Mouse (Mus musculus) midbrain, embryonic 10.5 days (tissue): Measurements from ENCODE around the gene Hoxd11. TPM values are rescaled to one million over a fixed set of nuclear protein-coding genes. Genes with fewer than 3 reads are reported as not detected.
A peak's percentile ranks its signal among the peaks of the same experiment; 100 is the strongest.

Experiments
- DNase-seq: peaks from one replicate; pipeline ENCODE4 v3.0.0-alpha.2; 2017; ENCODE audit warnings: low spot score
- H3K27ac ChIP-seq: fragments of 300-500 bp; sonication (generic); replicated peaks from 2 replicates; pipeline ENCODE4 v1.5.1; 2016; ENCODE audit warnings: mild to moderate bottlenecking
- H3K27me3 ChIP-seq: fragments of 300-500 bp; sonication (generic); 2 replicates; pipeline ENCODE4 v1.6.1; 2016; ENCODE audit warnings: low read depth, mild to moderate bottlenecking; ENCODE audit not compliant: poor library complexity, severe bottlenecking
- H3K36me3 ChIP-seq: fragments of 300-500 bp; sonication (generic); 2 replicates; pipeline ENCODE4 v1.6.1; 2016; ENCODE audit warnings: mild to moderate bottlenecking, moderate library complexity
- H3K4me1 ChIP-seq: fragments of 300-500 bp; sonication (generic); 2 replicates; pipeline ENCODE4 v1.6.1; 2016
- H3K4me3 ChIP-seq: fragments of 300-500 bp; sonication (generic); 2 replicates; pipeline ENCODE4 v1.5.1; 2016; ENCODE audit warnings: mild to moderate bottlenecking, moderate library complexity
- H3K9me3 ChIP-seq: fragments of 300-500 bp; sonication (generic); replicated peaks from 2 replicates; pipeline ENCODE4 v1.6.1; 2016; ENCODE audit warnings: mild to moderate bottlenecking
- WGBS: fragments of 180-500 bp; shearing (Covaris S2); methylation state at CpG from one replicate; pipeline ENCODE4 v1.1.7; 2016; 5-methylcytosine and 5-hydroxymethylcytosine counted together
- polyA plus RNA-seq: library from polyadenylated mRNA; unstranded; fragments of >200 nt; fragmentation: Nextera tagmentation; extraction: Ambion mirVana; gene quantifications from 2 replicates; pipeline ENCODE4 v1.2.1, GENCODE M21; 2016

Hoxd11 gene
- not detected in 2 replicates for polyA plus RNA-seq

DNA sequence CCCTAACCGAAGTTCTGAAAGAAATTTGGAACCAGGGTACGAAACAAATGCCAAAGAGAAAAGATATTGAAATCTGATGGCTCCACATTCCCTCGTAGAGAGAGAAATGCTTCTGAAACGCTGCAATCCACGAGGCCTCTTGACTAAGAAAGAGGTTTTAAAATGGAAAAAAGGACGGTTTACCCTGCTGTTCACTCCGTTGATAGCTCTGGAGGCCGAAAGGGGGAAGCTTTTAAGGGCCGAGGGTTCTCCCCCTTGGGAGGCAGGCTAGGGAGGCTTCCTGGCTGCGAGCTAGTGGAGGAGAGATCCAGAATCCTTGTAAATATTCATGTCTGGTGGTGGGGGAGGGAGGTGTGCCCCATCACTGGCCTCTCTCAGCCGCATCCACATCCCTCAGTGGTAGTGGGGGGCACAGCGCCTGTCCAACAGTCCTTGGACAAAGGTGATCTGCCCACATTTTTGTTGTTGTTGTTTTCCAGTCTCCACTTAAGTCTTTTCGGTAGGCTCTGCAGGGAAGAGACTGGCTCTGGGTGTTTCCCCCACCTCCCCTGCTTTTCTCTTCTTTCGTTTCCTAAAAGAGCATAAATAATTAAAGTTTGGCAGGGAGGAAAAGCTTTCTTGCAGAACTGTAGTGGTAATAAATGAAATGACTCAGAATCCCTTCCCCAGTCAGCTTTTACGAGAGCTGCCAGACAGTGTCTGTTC lies at the start of gene Hoxd11:
Gene Hoxd11 (plus strand): TSS at position 667 of the 705 bp plus-strand sequence.
- Histone ChIP-seq H3K4me1 (peaks cover 15% of the 10 kb centered on the region), H3K9me3 (no peaks in the 10 kb centered on the region), H3K4me3 (no peak within 1 kb of the TSS), H3K36me3 (no peaks in the 10 kb centered on the region), H3K27ac (no peak within 1 kb of the TSS), H3K27me3 (peaks cover 100% of the 10 kb centered on the region)
- WGBS = 2% methylated on average over 15 of the region's 15 CpGs
- peak; percentile 50 for DNase-seq

GRCm38 (mm10) chr2:74635412-74635811 lies 43.9 kb upstream of the Hoxd11 start:
- no peaks in the 10 kb centered on the region for H3K4me1 ChIP-seq
- H3K9me3 ChIP-seq = no peaks in the 10 kb centered on the region
- H3K4me3 ChIP-seq = no peak overlapping the region
- no peak for DNase-seq
- H3K36me3 ChIP-seq = no peaks in the 10 kb centered on the region
- H3K27ac ChIP-seq = no peak overlapping the region
- WGBS = 67% methylated on average over 4 of the region's 4 CpGs
- no peaks in the 10 kb centered on the region for H3K27me3 ChIP-seq

GRCm38 (mm10) chr2:74642431-74642830 lies 36.9 kb upstream of the Hoxd11 start:
- H3K27me3 ChIP-seq = peaks cover 54% of the 10 kb centered on the region
- 77% methylated on average over 5 of the region's 5 CpGs for WGBS
- no peaks in the 10 kb centered on the region for H3K4me1 ChIP-seq
- no peaks in the 10 kb centered on the region for H3K36me3 ChIP-seq
- no peak overlapping the region for H3K4me3 ChIP-seq
- no peak for DNase-seq
- no peak overlapping the region for H3K27ac ChIP-seq
- no peaks in the 10 kb centered on the region for H3K9me3 ChIP-seq

DNA sequence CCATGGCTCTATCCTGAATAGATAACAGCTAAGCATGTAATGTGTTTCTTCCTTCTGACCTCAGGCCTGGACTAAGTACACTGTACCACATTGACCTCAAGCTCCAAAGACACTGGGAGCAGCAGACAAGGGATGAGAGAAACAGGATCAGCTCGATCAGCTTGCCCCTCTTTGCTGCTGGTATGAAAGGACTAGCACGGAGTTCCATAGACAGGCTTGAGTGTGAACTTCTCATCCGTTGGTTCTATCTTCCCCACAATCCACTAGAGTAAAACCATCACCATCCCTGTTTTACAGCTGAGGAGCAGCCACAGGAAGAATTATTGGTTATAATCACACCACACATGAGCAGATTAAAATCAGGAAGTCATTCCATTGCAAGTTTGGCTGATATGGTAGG lies 33.7 kb upstream of the Hoxd11 start:
- WGBS = 89% methylated on average over 3 of the region's 3 CpGs

DNA sequence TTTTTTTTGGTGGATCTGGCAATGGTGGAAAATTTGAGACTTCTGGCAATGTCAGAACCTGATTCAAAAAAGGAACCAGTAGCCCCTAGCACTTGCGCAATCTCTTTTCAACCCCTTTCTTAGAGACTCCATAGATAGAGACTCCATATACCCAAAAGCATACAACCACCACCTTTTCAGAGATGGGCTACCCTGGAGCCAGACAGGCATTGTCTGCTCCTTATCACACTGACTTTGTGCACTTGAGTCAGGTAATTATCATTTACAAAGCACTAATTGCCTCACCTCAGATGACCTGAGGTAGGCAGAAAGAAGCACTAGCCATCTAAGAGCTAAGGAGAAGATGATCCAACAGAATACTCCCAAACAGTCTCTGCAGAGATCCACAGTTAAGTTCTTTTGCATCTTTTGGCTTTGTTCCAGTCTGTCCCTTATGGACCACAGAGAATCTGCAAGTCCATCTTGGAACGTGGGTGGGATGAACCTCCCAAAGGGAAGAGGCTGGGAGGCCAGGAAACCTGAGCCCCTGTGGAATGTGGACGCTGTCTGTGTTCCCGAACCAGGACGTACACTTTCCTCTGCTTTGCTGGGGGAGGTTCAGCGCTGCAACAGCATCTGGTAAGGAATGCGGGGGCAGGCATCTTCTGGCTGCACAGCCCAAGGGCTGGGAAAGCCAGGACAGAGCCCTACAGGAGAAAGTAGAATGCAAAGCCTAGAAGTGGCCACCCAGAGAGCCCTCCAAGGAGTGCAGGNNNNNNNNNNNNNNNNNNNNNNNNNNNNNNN lies 32.1 kb upstream of the Hoxd11 start:
- WGBS = 15% methylated on average over 7 of the region's 7 CpGs

More for the DNA sequence above, 33.7 kb upstream of the Hoxd11 start:
- Histone ChIP-seq H3K9me3 (no peaks in the 10 kb centered on the region), H3K27ac (no peak overlapping the region), H3K27me3 (peaks cover 86% of the 10 kb centered on the region), H3K36me3 (no peaks in the 10 kb centered on the region), H3K4me3 (no peak overlapping the region), H3K4me1 (no peaks in the 10 kb centered on the region)
- DNase-seq = no peak

DNA sequence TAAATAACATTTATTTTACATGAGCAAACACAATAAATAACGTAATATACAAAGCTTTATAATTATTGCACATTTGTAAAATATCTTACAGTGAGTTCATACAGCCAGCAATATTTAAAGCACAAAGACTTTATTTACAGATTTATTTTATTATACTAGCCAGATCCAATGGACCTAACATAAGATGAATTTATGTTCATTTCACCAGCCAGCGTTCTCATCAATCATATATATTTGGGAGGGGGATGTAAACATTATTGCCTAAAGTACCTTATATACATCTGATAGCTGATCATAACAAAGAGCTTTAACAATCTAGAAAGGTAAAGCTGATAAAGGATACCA lies 26.4 kb upstream of the Hoxd11 start:
- 44% methylated on average over 2 of the region's 2 CpGs for WGBS
- no peak overlapping the region for H3K4me3 ChIP-seq
- DNase-seq = no peak
- no peaks in the 10 kb centered on the region for H3K9me3 ChIP-seq
- H3K27me3 ChIP-seq = peaks cover 100% of the 10 kb centered on the region
- H3K27ac ChIP-seq = no peak overlapping the region
- no peaks in the 10 kb centered on the region for H3K36me3 ChIP-seq
- H3K4me1 ChIP-seq = peaks cover 15% of the 10 kb centered on the region

More for the DNA sequence above, 32.1 kb upstream of the Hoxd11 start:
- no peaks in the 10 kb centered on the region for H3K9me3 ChIP-seq
- H3K4me3 ChIP-seq = no peak overlapping the region
- H3K27me3 ChIP-seq = peaks cover 100% of the 10 kb centered on the region
- no peaks in the 10 kb centered on the region for H3K36me3 ChIP-seq
- no peaks in the 10 kb centered on the region for H3K4me1 ChIP-seq
- no peak for DNase-seq
- H3K27ac ChIP-seq = no peak overlapping the region

- Histone ChIP-seq H3K27me3 (peaks cover 100% of the 10 kb centered on the region), H3K4me1 (peaks cover 18% of the 10 kb centered on the region), H3K9me3 (no peaks in the 10 kb centered on the region), H3K27ac (no peak overlapping the region), H3K36me3 (no peaks in the 10 kb centered on the region), H3K4me3 (no peak overlapping the region)
- no peak for DNase-seq
- WGBS = 12% methylated on average over 17 of the region's 17 CpGs
Observed at GRCm38 (mm10) chr2:74653781-74654535, 25.4 kb upstream of the Hoxd11 start.

- Histone ChIP-seq H3K9me3 (no peaks in the 10 kb centered on the region), H3K4me1 (peaks cover 20% of the 10 kb centered on the region), H3K27ac (no peak overlapping the region), H3K4me3 (peak overlapping the region; percentile 44; the same call in 1 of the 2 replicates), H3K27me3 (peaks cover 100% of the 10 kb centered on the region), H3K36me3 (no peaks in the 10 kb centered on the region)
- no peak for DNase-seq
- 6% methylated on average over 20 of the region's 20 CpGs for WGBS
Observed at GRCm38 (mm10) chr2:74654743-74655419, 24.5 kb upstream of the Hoxd11 start.

GRCm38 (mm10) chr2:74655420-74655781 lies 24.0 kb upstream of the Hoxd11 start:
- peaks cover 20% of the 10 kb centered on the region for H3K4me1 ChIP-seq
- no peaks in the 10 kb centered on the region for H3K36me3 ChIP-seq
- H3K27ac ChIP-seq = no peak overlapping the region
- peaks cover 100% of the 10 kb centered on the region for H3K27me3 ChIP-seq
- no peaks in the 10 kb centered on the region for H3K9me3 ChIP-seq
- WGBS = 0% methylated on average over 20 of the region's 47 CpGs
- DNase-seq = peak; percentile 60
- H3K4me3 ChIP-seq = peak overlapping the region; percentile 44

GRCm38 (mm10) chr2:74655821-74656631 lies 23.3 kb upstream of the Hoxd11 start:
- Histone ChIP-seq H3K36me3 (no peaks in the 10 kb centered on the region), H3K4me3 (peak overlapping the region; percentile 44), H3K4me1 (peaks cover 23% of the 10 kb centered on the region), H3K27ac (no peak overlapping the region), H3K27me3 (peaks cover 100% of the 10 kb centered on the region), H3K9me3 (no peaks in the 10 kb centered on the region)
- 2% methylated on average over 68 of the region's 69 CpGs for WGBS
- DNase-seq = peak; percentile 66

GRCm38 (mm10) chr2:74656632-74657021 lies 22.7 kb upstream of the Hoxd11 start:
- Histone ChIP-seq H3K9me3 (no peaks in the 10 kb centered on the region), H3K4me3 (no peak overlapping the region), H3K27me3 (peaks cover 100% of the 10 kb centered on the region), H3K27ac (no peak overlapping the region), H3K36me3 (no peaks in the 10 kb centered on the region), H3K4me1 (peaks cover 26% of the 10 kb centered on the region)
- 5% methylated on average over 4 of the region's 4 CpGs for WGBS
- peak; percentile 42 for DNase-seq
